Comparison of ENCODE assay signal across 9 mouse cellular contexts in genomic region chr8:105445296-105446126, GRCm38 (mm10). TPM values are rescaled to one million over a fixed set of nuclear protein-coding genes. Genes with fewer than 3 reads are reported as not detected.
A peak's percentile ranks its signal among the peaks of the same experiment; 100 is the strongest.
DNase-seq lines count a peak whose midpoint lies in the region; ATAC-seq lines count a peak whose summit lies in the region.
"Had no signal": no experiment of that assay in that cellular context is flagged by ENCODE, and none has a peak within 500 bp of the region (broad histone marks: within the 10 kb centered on the region; RNA-seq: fewer than 3 reads in every experiment).

No protein-coding gene starts in this region.

- no peaks in the 10 kb centered on the region for H3K9me3 ChIP-seq in kidney, embryonic 15.5 days (replicated peaks)
- H3K9me3 ChIP-seq in forebrain, embryonic 15.5 days, result no peaks in the 10 kb centered on the region
- no peaks in the 10 kb centered on the region for H3K9me3 ChIP-seq in midbrain, embryonic 12.5 days

- no peak overlapping the region for H3K4me3 ChIP-seq in kidney, embryonic 15.5 days (replicated peaks)
- no peak overlapping the region for H3K4me3 ChIP-seq in forebrain, embryonic 15.5 days
- peak overlapping the region; percentile 11; the same call in 1 of the 2 replicates for H3K4me3 ChIP-seq in midbrain, embryonic 12.5 days

- no peaks in the 10 kb centered on the region for H3K36me3 ChIP-seq in kidney, embryonic 15.5 days
- no peaks in the 10 kb centered on the region for H3K36me3 ChIP-seq in forebrain, embryonic 15.5 days
- no peaks in the 10 kb centered on the region for H3K36me3 ChIP-seq in midbrain, embryonic 12.5 days

- H3K4me1 ChIP-seq in kidney, embryonic 15.5 days, result peaks cover 8% of the 10 kb centered on the region
- peaks cover 12% of the 10 kb centered on the region for H3K4me1 ChIP-seq in forebrain, embryonic 15.5 days
- peaks cover 16% of the 10 kb centered on the region for H3K4me1 ChIP-seq in midbrain, embryonic 12.5 days

- peak overlapping the region; percentile 23; the same call in 1 of the 2 replicates for H3K4me2 ChIP-seq in kidney, embryonic 15.5 days
- H3K4me2 ChIP-seq in forebrain, embryonic 15.5 days (replicated peaks), result 0 out of 2 replicates have a peak overlapping the region, but pooled peaks have one; percentile 8
- peak overlapping the region; percentile 42 for H3K4me2 ChIP-seq in midbrain, embryonic 12.5 days (replicated peaks)

- peak overlapping the region; percentile 27; the same call in 1 of the 2 replicates for H3K27ac ChIP-seq in kidney, embryonic 15.5 days
- peak overlapping the region; percentile 42 for H3K27ac ChIP-seq in forebrain, embryonic 15.5 days (replicated peaks)
- H3K27ac ChIP-seq in midbrain, embryonic 12.5 days (replicated peaks), result peak overlapping the region; percentile 92

- no peak overlapping the region for H3K9ac ChIP-seq in kidney, embryonic 15.5 days
- H3K9ac ChIP-seq in forebrain, embryonic 15.5 days (replicated peaks), result no peak overlapping the region
- H3K9ac ChIP-seq in midbrain, embryonic 12.5 days (replicated peaks), result no peak overlapping the region

- ATAC-seq in kidney, embryonic 15.5 days (replicated peaks; ENCODE audit: low FRiP score), result no peak
- ATAC-seq in forebrain, embryonic 15.5 days (replicated peaks), result peak; percentile 73
- peak; percentile 94 for ATAC-seq in midbrain, embryonic 12.5 days (ENCODE audit: low FRiP score, low read depth)

- no peak for DNase-seq in kidney, postnatal 14 days
- DNase-seq in NIH3T3 (ENCODE audit: low read depth), result peak; percentile 30
- no peak for DNase-seq in adrenal gland, postnatal 14 days
- DNase-seq in ovary, postnatal 36 days (ENCODE audit: low spot score), result no peak
- no peak for DNase-seq in frontal cortex, postnatal 10 days (ENCODE audit: low spot score in 2 of 2)

- no peaks in the 10 kb centered on the region for H3K27me3 ChIP-seq in kidney, embryonic 15.5 days
- no peaks in the 10 kb centered on the region for H3K27me3 ChIP-seq in forebrain, embryonic 15.5 days
- no peaks in the 10 kb centered on the region for H3K27me3 ChIP-seq in midbrain, embryonic 12.5 days

- 40% methylated on average over 11 of the region's 11 CpGs for WGBS in kidney, embryonic 15.5 days
- 14% methylated on average over 11 of the region's 11 CpGs for WGBS in forebrain, embryonic 15.5 days
- WGBS in midbrain, embryonic 12.5 days, result 16% methylated on average over 11 of the region's 11 CpGs

RNA-seq across cellular contexts. Expression of gene Tppp3, which starts 25.8 kb away (rescaled TPM):
- 30.7 and 38.3 TPM in 2 replicates for polyA plus RNA-seq in kidney, embryonic 15.5 days (2015; fragmentation: Nextera tagmentation; extraction: Ambion mirVana)
- polyA plus RNA-seq in forebrain, embryonic 15.5 days (2015; fragmentation: Nextera tagmentation; extraction: Ambion mirVana), result 35.1 and 54.8 TPM in 2 replicates
- 86.8 and 94.2 TPM in 2 replicates for polyA plus RNA-seq in midbrain, embryonic 12.5 days (2016; fragmentation: Nextera tagmentation; extraction: Ambion mirVana)
- total RNA-seq in adrenal gland, postnatal 14 days (2021), result 42.6 and 57.0 TPM in 2 replicates

RNA-seq across cellular contexts. Expression of gene Lrrc36, which starts 32.1 kb away (rescaled TPM):
- 0.18 and 0.22 TPM in 2 replicates for polyA plus RNA-seq in kidney, embryonic 15.5 days (2015; fragmentation: Nextera tagmentation; extraction: Ambion mirVana)
- 0.52 and 0.88 TPM in 2 replicates for polyA plus RNA-seq in forebrain, embryonic 15.5 days (2015; fragmentation: Nextera tagmentation; extraction: Ambion mirVana)
- 3.4 and 3.6 TPM in 2 replicates for polyA plus RNA-seq in midbrain, embryonic 12.5 days (2016; fragmentation: Nextera tagmentation; extraction: Ambion mirVana)
- total RNA-seq in adrenal gland, postnatal 14 days (2021), result 4.0 and 6.0 TPM in 2 replicates

RNA-seq across cellular contexts. Expression of gene Kctd19, which starts 32.2 kb away (rescaled TPM):
- not detected in 2 replicates for polyA plus RNA-seq in kidney, embryonic 15.5 days (2015; fragmentation: Nextera tagmentation; extraction: Ambion mirVana)
- 0.10 TPM in 1 of 2 replicates, not detected in the other for polyA plus RNA-seq in forebrain, embryonic 15.5 days (2015; fragmentation: Nextera tagmentation; extraction: Ambion mirVana)
- not detected in 2 replicates for polyA plus RNA-seq in midbrain, embryonic 12.5 days (2016; fragmentation: Nextera tagmentation; extraction: Ambion mirVana)
- total RNA-seq in adrenal gland, postnatal 14 days (2021), result 0.26 TPM in 2 replicates
- polyA plus RNA-seq: large intestine, adult 2 months had no signal

RNA-seq across cellular contexts. Expression of gene Zdhhc1, which starts 51.2 kb away (rescaled TPM):
- 39.2 and 43.7 TPM in 2 replicates for polyA plus RNA-seq in kidney, embryonic 15.5 days (2015; fragmentation: Nextera tagmentation; extraction: Ambion mirVana)
- polyA plus RNA-seq in forebrain, embryonic 15.5 days (2015; fragmentation: Nextera tagmentation; extraction: Ambion mirVana), result 28.8 and 31.3 TPM in 2 replicates
- polyA plus RNA-seq in midbrain, embryonic 12.5 days (2016; fragmentation: Nextera tagmentation; extraction: Ambion mirVana), result 29.9 and 30.9 TPM in 2 replicates
- total RNA-seq in adrenal gland, postnatal 14 days (2021), result 16.0 and 18.1 TPM in 2 replicates

Comparison
In these comparisons a context has a peak if more than half of its experiments do, and no peak if none do; other contexts are left out.
1. H3K27ac ChIP-seq: peak in every context shown above with its lines; median percentile 92 in midbrain, embryonic 12.5 days; 42 in forebrain, embryonic 15.5 days; 27 in kidney, embryonic 15.5 days.